Mouse (Mus musculus) kidney, adult 10 weeks (tissue): ENCODE measurements around the gene Prl2c3. TPM values are rescaled to one million over a fixed set of nuclear protein-coding genes. Genes with fewer than 3 reads are reported as not detected.

Experiments used
- polyA plus RNA-seq: library from polyadenylated mRNA; stranded (reverse); fragments of 350-450 nt; fragmentation: Illumina TruSeq; extraction: RNeasy Lipid Tissue Mini Kit (QIAGEN cat#74804); gene quantifications from one replicate; pipeline ENCODE4 v1.2.3, GENCODE M21; 2014; ENCODE audit warnings: low read depth, low replicate concordance

The Prl2c3 gene
- polyA plus RNA-seq: not detected

DNA sequence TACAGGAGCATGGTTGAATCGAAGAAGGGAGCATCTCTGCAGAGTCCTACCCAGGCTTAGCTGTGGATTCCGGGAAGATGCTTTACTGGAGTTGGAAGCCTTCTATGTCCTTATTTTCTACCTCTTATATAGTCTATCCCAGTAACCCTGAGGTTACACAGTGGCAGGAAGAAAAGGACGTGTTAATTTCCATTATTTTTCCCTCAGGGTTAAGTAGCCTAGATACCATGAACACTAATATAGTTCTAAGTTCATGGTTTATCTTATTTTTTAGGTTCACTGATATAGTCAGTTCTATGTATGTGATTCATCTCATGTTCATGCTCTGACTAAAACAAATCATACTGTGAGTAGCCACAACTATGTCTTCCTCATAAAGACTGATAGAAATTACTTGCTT is at the start of gene Prl2c3:
Gene Prl2c3 (minus strand): TSS at position 101 of the 400 bp plus-strand sequence.

Other genes starting within 250 kb of the Prl2c3 start
- 16.7 TPM for gene Ero1lb, start 234.2 kb downstream of the Prl2c3 start, polyA plus RNA-seq
- not detected for gene Prl2c2, start 205.3 kb upstream of the Prl2c3 start, polyA plus RNA-seq